Mouse (Mus musculus) gastrocnemius, adult 2 months (tissue): ENCODE results near the gene Samd8. TPM values are rescaled to one million over a fixed set of nuclear protein-coding genes. Genes with fewer than 3 reads are reported as not detected.

Experiments used
- DNase-seq: peaks from one replicate; pipeline ENCODE4 v3.0.0; 2022
- H3K27ac ChIP-seq: fragments of 200-600 bp; 2 replicates; pipeline ENCODE4 v1.8.1; 2022; ENCODE audit warnings: mild to moderate bottlenecking
- H3K4me3 ChIP-seq: fragments of 200-600 bp; 2 replicates; pipeline ENCODE4 v1.8.1; 2022; ENCODE audit warnings: mild to moderate bottlenecking, moderate library complexity
- CTCF ChIP-seq: fragments of 200-600 bp; IDR thresholded peaks from 2 replicates; pipeline ENCODE4 v1.8.1; 2022; ENCODE audit warnings: antibody characterized with exemption, mild to moderate bottlenecking, moderate library complexity
- intact Hi-C: fragments of 180-260 bp; cut with DNase I; formaldehyde crosslinking; loops from one replicate; pipeline ENCODE4 v1.15.1; 2025
- total RNA-seq, 2 experiments: library from RNA; stranded (reverse); gene quantifications; 2 replicates each; pipeline ENCODE4 v1.2.3; 2021

Gene Samd8
- total RNA-seq, 2 experiments from 2014 or later: 57.3 to 63.4 TPM

GRCm38 (mm10) chr14:21729031-21729732, 21.1 kb upstream of the Samd8 start:
- H3K4me3 ChIP-seq: no peak overlapping the region
- DNase-seq: peak; percentile 85
- intact Hi-C loops: no loop called here
- peak overlapping the region; percentile 85 for H3K27ac ChIP-seq
- TF ChIP-seq CTCF: peak; percentile 24; the same call in 1 of the 2 replicates

- Histone ChIP-seq H3K4me3 (no peak overlapping the region), H3K27ac (peak overlapping the region; percentile 85)
- TF ChIP-seq CTCF: no peak
- no peak for DNase-seq
- intact Hi-C loops: no loop called here
These were observed 20.4 kb upstream of the Samd8 start for GRCm38 (mm10) chr14:21729936-21730335.

- 0 out of 2 replicates have a peak overlapping the region, but pooled peaks have one; percentile 8 for H3K27ac ChIP-seq
- no peak for TF ChIP-seq CTCF
- intact Hi-C loops: no loop called here
- H3K4me3 ChIP-seq: no peak overlapping the region
- DNase-seq: no peak
These were observed 17.0 kb upstream of the Samd8 start for GRCm38 (mm10) chr14:21733131-21733905.

GRCm38 (mm10) chr14:21740345-21740744, 10.0 kb upstream of the Samd8 start:
- Histone ChIP-seq H3K27ac (no peak overlapping the region), H3K4me3 (no peak overlapping the region)
- intact Hi-C loops: loop anchor here (5.0 kb wide), 1 partner anchor 618 kb away; no protein-coding TSS in a partner anchor
- no peak for DNase-seq
- TF ChIP-seq CTCF: no peak

GRCm38 (mm10) chr14:21741314-21741713, 9.0 kb upstream of the Samd8 start:
- H3K4me3 ChIP-seq: no peak overlapping the region
- intact Hi-C loops: loop anchor here (1.0 to 5.0 kb wide), 2 partner anchors 63 to 619 kb away; no protein-coding TSS in a partner anchor
- no peak for TF ChIP-seq CTCF
- peak overlapping the region; percentile 35; the same call in 1 of the 2 replicates for H3K27ac ChIP-seq
- DNase-seq: peak; percentile 37

GRCm38 (mm10) chr14:21741786-21742185, 8.5 kb upstream of the Samd8 start:
- intact Hi-C loops: loop anchor here (1.0 to 5.0 kb wide), 3 partner anchors 63 to 619 kb away; no protein-coding TSS in a partner anchor

GRCm38 (mm10) chr14:21742441-21742840, 7.9 kb upstream of the Samd8 start:
- H3K27ac ChIP-seq: peak overlapping the region; percentile 96
- H3K4me3 ChIP-seq: peak overlapping the region; percentile 46; the same call in 1 of the 2 replicates
- DNase-seq: no peak
- TF ChIP-seq CTCF: no peak
- intact Hi-C loops: loop anchor here (2.0 to 5.0 kb wide), 2 partner anchors 606 to 620 kb away; no protein-coding TSS in a partner anchor

More at GRCm38 (mm10) chr14:21741786-21742185, 8.5 kb upstream of the Samd8 start:
- no peak; the same call in 1 of the 2 replicates for TF ChIP-seq CTCF
- DNase-seq: peak; percentile 87
- no peak overlapping the region for H3K4me3 ChIP-seq
- peak overlapping the region; percentile 35; the same call in 1 of the 2 replicates for H3K27ac ChIP-seq

GRCm38 (mm10) chr14:21744169-21744568, 6.2 kb upstream of the Samd8 start:
- Histone ChIP-seq H3K27ac (peak overlapping the region; percentile 96), H3K4me3 (peak overlapping the region; percentile 74)
- peak; percentile 19 for DNase-seq
- intact Hi-C loops: loop anchor here (5.0 kb wide), 1 partner anchor 622 kb away; no protein-coding TSS in a partner anchor
- no peak for TF ChIP-seq CTCF

- intact Hi-C loops: loop anchor here (5.0 kb wide), 1 partner anchor 243 kb away; no protein-coding TSS in a partner anchor
- Histone ChIP-seq H3K4me3 (peak overlapping the region; percentile 74), H3K27ac (peak overlapping the region; percentile 96)
- peak; percentile 74 for DNase-seq
- TF ChIP-seq CTCF: no peak
These were observed 5.2 kb upstream of the Samd8 start for GRCm38 (mm10) chr14:21745149-21745548.

- peak overlapping the region; percentile 74 for H3K4me3 ChIP-seq
- peak overlapping the region; percentile 96 for H3K27ac ChIP-seq
- intact Hi-C loops: loop anchor here (5.0 kb wide), 1 partner anchor 244 kb away; no protein-coding TSS in a partner anchor
- no peak for TF ChIP-seq CTCF
- no peak for DNase-seq
These were observed 4.1 kb upstream of the Samd8 start for GRCm38 (mm10) chr14:21746251-21746650.

GRCm38 (mm10) chr14:21746846-21747245, 3.5 kb upstream of the Samd8 start:
- intact Hi-C loops: loop anchor here (5.0 kb wide), 1 partner anchor 245 kb away; no protein-coding TSS in a partner anchor
- Histone ChIP-seq H3K27ac (peak overlapping the region; percentile 96), H3K4me3 (peak overlapping the region; percentile 74)
- TF ChIP-seq CTCF: no peak
- DNase-seq: no peak

- intact Hi-C loops: loop anchor here (5.0 kb wide), 1 partner anchor 245 kb away; no protein-coding TSS in a partner anchor
- DNase-seq: peak; percentile 15
- H3K4me3 ChIP-seq: peak overlapping the region; percentile 74
These were observed 2.7 kb upstream of the Samd8 start for GRCm38 (mm10) chr14:21747436-21748141.

More at GRCm38 (mm10) chr14:21747436-21748141, 2.7 kb upstream of the Samd8 start:
- peak overlapping the region; percentile 96 for H3K27ac ChIP-seq
- no peak for TF ChIP-seq CTCF
